Mouse (Mus musculus): ENCODE data around the gene Ifi206. TPM values are rescaled to one million over a fixed set of nuclear protein-coding genes. Genes with fewer than 3 reads are reported as not detected.
"Not testable (repeated sequence)": the region's sequence is repeated elsewhere in the genome, so short reads cannot be mapped to it uniquely, and the experiment has no call there.

Gene Ifi206
- polyA plus RNA-seq (2015; fragmentation: Nextera tagmentation; extraction: Ambion mirVana) = 0.26 TPM in 1 of 2 replicates, not detected in the other

- H3K9ac ChIP-seq (replicated peaks); H3K4me2 ChIP-seq; H3K9me3 ChIP-seq (replicated peaks); ATAC-seq (ENCODE audit: low FRiP score); H3K27me3 ChIP-seq (replicated peaks); H3K4me3 ChIP-seq (replicated peaks); H3K27ac ChIP-seq (replicated peaks); H3K4me1 ChIP-seq; H3K36me3 ChIP-seq: not testable (repeated sequence)
- WGBS = 79% methylated on average over 3 of the region's 3 CpGs
Measured at GRCm38 (mm10) chr1:173490812-173491480, at the start of gene Ifi206. Gene Ifi206, minus strand, starts transcription at chr1:173491041.

GRCm38 (mm10) chr1:173535791-173536190 lies 45.0 kb upstream of the Ifi206 start, which contains the start of gene Ifi214:
Gene Ifi214, minus strand, starts transcription at chr1:173535957.
- H3K36me3 ChIP-seq; H3K9me3 ChIP-seq (replicated peaks); ATAC-seq (ENCODE audit: low FRiP score); H3K4me1 ChIP-seq; H3K27me3 ChIP-seq (replicated peaks); H3K9ac ChIP-seq (replicated peaks); H3K4me2 ChIP-seq; H3K27ac ChIP-seq (replicated peaks); H3K4me3 ChIP-seq (replicated peaks): not testable (repeated sequence)
- WGBS = 86% methylated on average over 3 of the region's 3 CpGs

GRCm38 (mm10) chr1:173521452-173521851 lies 30.6 kb upstream of the Ifi206 start:
- no peak overlapping the region for H3K9ac ChIP-seq (replicated peaks)
- H3K4me1 ChIP-seq = no peaks in the 10 kb centered on the region
- H3K4me3 ChIP-seq (replicated peaks) = no peak overlapping the region
- H3K4me2 ChIP-seq = no peak overlapping the region
- ATAC-seq (ENCODE audit: low FRiP score) = no peak
- no peaks in the 10 kb centered on the region for H3K36me3 ChIP-seq
- H3K9me3 ChIP-seq (replicated peaks) = no peaks in the 10 kb centered on the region
- H3K27ac ChIP-seq (replicated peaks) = no peak overlapping the region
- H3K27me3 ChIP-seq (replicated peaks) = no peaks in the 10 kb centered on the region

GRCm38 (mm10) chr1:173510595-173510994 lies 19.8 kb upstream of the Ifi206 start:
- 97% methylated on average over 2 of the region's 2 CpGs for WGBS
- ATAC-seq (ENCODE audit: low FRiP score); H3K9ac ChIP-seq (replicated peaks); H3K9me3 ChIP-seq (replicated peaks); H3K27me3 ChIP-seq (replicated peaks); H3K27ac ChIP-seq (replicated peaks); H3K4me3 ChIP-seq (replicated peaks); H3K4me2 ChIP-seq; H3K4me1 ChIP-seq; H3K36me3 ChIP-seq: not testable (repeated sequence)

GRCm38 (mm10) chr1:173491483-173491882 lies 642 bp upstream of the Ifi206 start:
- H3K4me1 ChIP-seq; H3K27me3 ChIP-seq (replicated peaks); H3K4me3 ChIP-seq (replicated peaks); H3K4me2 ChIP-seq; H3K9me3 ChIP-seq (replicated peaks); H3K36me3 ChIP-seq; ATAC-seq (ENCODE audit: low FRiP score); H3K9ac ChIP-seq (replicated peaks); H3K27ac ChIP-seq (replicated peaks): not testable (repeated sequence)

GRCm38 (mm10) chr1:173481182-173481574 lies 9.7 kb downstream of the Ifi206 start:
- WGBS = 88% methylated on average over 3 of the region's 3 CpGs
- H3K27me3 ChIP-seq (replicated peaks); H3K9ac ChIP-seq (replicated peaks); H3K4me3 ChIP-seq (replicated peaks); H3K9me3 ChIP-seq (replicated peaks); ATAC-seq (ENCODE audit: low FRiP score); H3K4me2 ChIP-seq; H3K36me3 ChIP-seq; H3K4me1 ChIP-seq; H3K27ac ChIP-seq (replicated peaks): not testable (repeated sequence)

GRCm38 (mm10) chr1:173480399-173481181 lies 10.3 kb downstream of the Ifi206 start:
- not testable (repeated sequence) for H3K27ac ChIP-seq (replicated peaks); H3K4me2 ChIP-seq; H3K4me3 ChIP-seq (replicated peaks); H3K36me3 ChIP-seq; H3K4me1 ChIP-seq; H3K27me3 ChIP-seq (replicated peaks); H3K9ac ChIP-seq (replicated peaks); H3K9me3 ChIP-seq (replicated peaks); ATAC-seq (ENCODE audit: low FRiP score)
- 84% methylated on average over 5 of the region's 5 CpGs for WGBS

- Histone ChIP-seq H3K4me1 (no peaks in the 10 kb centered on the region), H3K4me3 (replicated peaks) (no peak overlapping the region), H3K4me2 (no peak overlapping the region), H3K36me3 (no peaks in the 10 kb centered on the region), H3K9ac (replicated peaks) (no peak overlapping the region), H3K27ac (replicated peaks) (no peak overlapping the region), H3K9me3 (replicated peaks) (no peaks in the 10 kb centered on the region), H3K27me3 (replicated peaks) (no peaks in the 10 kb centered on the region)
- ATAC-seq (ENCODE audit: low FRiP score) = no peak
- whole genome bisulfite sequencing = 90% methylated on average over 5 of the region's 5 CpGs
Measured at GRCm38 (mm10) chr1:173456761-173457160, 34.1 kb downstream of the Ifi206 start.

- H3K4me1 ChIP-seq = no peaks in the 10 kb centered on the region
- no peak overlapping the region for H3K4me2 ChIP-seq
- no peaks in the 10 kb centered on the region for H3K27me3 ChIP-seq (replicated peaks)
- H3K4me3 ChIP-seq (replicated peaks) = no peak overlapping the region
- ATAC-seq (ENCODE audit: low FRiP score) = peak; percentile 81; the same call in 1 of the 2 replicates
- H3K36me3 ChIP-seq = no peaks in the 10 kb centered on the region
- no peak overlapping the region for H3K27ac ChIP-seq (replicated peaks)
- 56% methylated on average over 7 of the region's 7 CpGs for WGBS
- H3K9ac ChIP-seq (replicated peaks) = no peak overlapping the region
- no peaks in the 10 kb centered on the region for H3K9me3 ChIP-seq (replicated peaks)
Measured at GRCm38 (mm10) chr1:173456139-173456754, 34.6 kb downstream of the Ifi206 start.

GRCm38 (mm10) chr1:173451665-173452064 lies 39.2 kb downstream of the Ifi206 start:
- H3K4me3 ChIP-seq (replicated peaks) = no peak overlapping the region
- 94% methylated on average over 5 of the region's 5 CpGs for WGBS
- H3K4me2 ChIP-seq = no peak overlapping the region
- no peak overlapping the region for H3K27ac ChIP-seq (replicated peaks)
- no peaks in the 10 kb centered on the region for H3K9me3 ChIP-seq (replicated peaks)
- no peak for ATAC-seq (ENCODE audit: low FRiP score)
- H3K36me3 ChIP-seq = no peaks in the 10 kb centered on the region
- no peaks in the 10 kb centered on the region for H3K27me3 ChIP-seq (replicated peaks)
- H3K9ac ChIP-seq (replicated peaks) = no peak overlapping the region
- no peaks in the 10 kb centered on the region for H3K4me1 ChIP-seq

GRCm38 (mm10) chr1:173450621-173451020 lies 40.2 kb downstream of the Ifi206 start:
- 92% methylated on average over 4 of the region's 4 CpGs for WGBS
- no peak overlapping the region for H3K27ac ChIP-seq (replicated peaks)
- no peak overlapping the region for H3K4me2 ChIP-seq
- H3K9me3 ChIP-seq (replicated peaks) = no peaks in the 10 kb centered on the region
- no peak for ATAC-seq (ENCODE audit: low FRiP score)
- H3K9ac ChIP-seq (replicated peaks) = no peak overlapping the region
- no peaks in the 10 kb centered on the region for H3K27me3 ChIP-seq (replicated peaks)
- H3K36me3 ChIP-seq = no peaks in the 10 kb centered on the region
- no peaks in the 10 kb centered on the region for H3K4me1 ChIP-seq
- no peak overlapping the region for H3K4me3 ChIP-seq (replicated peaks)

GRCm38 (mm10) chr1:173447067-173447466 lies 43.8 kb downstream of the Ifi206 start:
- Histone ChIP-seq H3K9ac (replicated peaks) (no peak overlapping the region), H3K4me1 (no peaks in the 10 kb centered on the region), H3K4me2 (no peak overlapping the region), H3K36me3 (no peaks in the 10 kb centered on the region), H3K27me3 (replicated peaks) (no peaks in the 10 kb centered on the region), H3K27ac (replicated peaks) (no peak overlapping the region), H3K9me3 (replicated peaks) (no peaks in the 10 kb centered on the region), H3K4me3 (replicated peaks) (no peak overlapping the region)
- no peak for ATAC-seq (ENCODE audit: low FRiP score)
- WGBS = 73% methylated on average over 4 of the region's 4 CpGs

Data from neural tube, embryonic 15.5 days (tissue).